Mouse (Mus musculus): Measurements from ENCODE around the gene Kdm5a. TPM values are rescaled to one million over a fixed set of nuclear protein-coding genes. Genes with fewer than 3 reads are reported as not detected.
A peak's percentile ranks its signal among the peaks of the same experiment; 100 is the strongest.

Gene Kdm5a
- 27.2 and 27.6 TPM in 2 replicates for polyA plus RNA-seq (2015; fragmentation: Nextera tagmentation; extraction: Ambion mirVana)

GRCm38 (mm10) chr6:120363688-120364522 is at the start of gene Kdm5a, which contains the start of gene Ccdc77:
TSS of gene Kdm5a (plus strand) at chr6:120364124.
TSS of gene Ccdc77 (minus strand) at chr6:120364374.
- Histone ChIP-seq H3K27me3 (ENCODE audit: control insufficient read depth, insufficient read depth, low read length) (no peaks in the 10 kb centered on the region), H3K27ac (ENCODE audit: low read length) (peak within 1 kb of the TSS; percentile 99), H3K9me3 (replicated peaks; ENCODE audit: control insufficient read depth, low read length) (no peaks in the 10 kb centered on the region), H3K36me3 (ENCODE audit: control insufficient read depth, insufficient read depth) (peaks cover 14% of the 10 kb centered on the region), H3K4me3 (ENCODE audit: low read length) (peak within 1 kb of the TSS; percentile 69), H3K9ac (ENCODE audit: low read length) (peak within 1 kb of the TSS; percentile 85), H3K4me2 (ENCODE audit: low read depth, low read length) (peak within 1 kb of the TSS; percentile 93), H3K4me1 (ENCODE audit: control insufficient read depth, insufficient read depth, low read length) (peaks cover 13% of the 10 kb centered on the region)
- WGBS = under 1% methylated on average over 71 of the region's 71 CpGs
- peak; percentile 95 for ATAC-seq (replicated peaks; ENCODE audit: extremely low read depth, insufficient read depth, low FRiP score)

- Histone ChIP-seq H3K4me1 (ENCODE audit: control insufficient read depth, insufficient read depth, low read length) (no peaks in the 10 kb centered on the region), H3K27me3 (ENCODE audit: control insufficient read depth, insufficient read depth, low read length) (no peaks in the 10 kb centered on the region), H3K9me3 (replicated peaks; ENCODE audit: control insufficient read depth, low read length) (no peaks in the 10 kb centered on the region), H3K4me2 (ENCODE audit: low read depth, low read length) (no peak overlapping the region), H3K27ac (ENCODE audit: low read length) (no peak overlapping the region), H3K4me3 (ENCODE audit: low read length) (no peak overlapping the region), H3K36me3 (ENCODE audit: control insufficient read depth, insufficient read depth) (no peaks in the 10 kb centered on the region), H3K9ac (ENCODE audit: low read length) (no peak overlapping the region)
- no peak for ATAC-seq (replicated peaks; ENCODE audit: extremely low read depth, insufficient read depth, low FRiP score)
- 79% methylated on average over 11 of the region's 11 CpGs for WGBS
Measured at GRCm38 (mm10) chr6:120318303-120318940, 45.5 kb upstream of the Kdm5a start.

- WGBS = 76% methylated on average over 9 of the region's 9 CpGs
- Histone ChIP-seq H3K27ac (ENCODE audit: low read length) (no peak overlapping the region), H3K36me3 (ENCODE audit: control insufficient read depth, insufficient read depth) (no peaks in the 10 kb centered on the region), H3K27me3 (ENCODE audit: control insufficient read depth, insufficient read depth, low read length) (no peaks in the 10 kb centered on the region), H3K9me3 (replicated peaks; ENCODE audit: control insufficient read depth, low read length) (no peaks in the 10 kb centered on the region), H3K4me2 (ENCODE audit: low read depth, low read length) (no peak overlapping the region), H3K9ac (ENCODE audit: low read length) (no peak overlapping the region), H3K4me1 (ENCODE audit: control insufficient read depth, insufficient read depth, low read length) (no peaks in the 10 kb centered on the region), H3K4me3 (ENCODE audit: low read length) (no peak overlapping the region)
- no peak for ATAC-seq (replicated peaks; ENCODE audit: extremely low read depth, insufficient read depth, low FRiP score)
Measured at GRCm38 (mm10) chr6:120319129-120319528, 44.8 kb upstream of the Kdm5a start.

- no peak overlapping the region for H3K9ac ChIP-seq (ENCODE audit: low read length)
- no peaks in the 10 kb centered on the region for H3K9me3 ChIP-seq (replicated peaks; ENCODE audit: control insufficient read depth, low read length)
- H3K4me3 ChIP-seq (ENCODE audit: low read length) = no peak overlapping the region
- H3K27ac ChIP-seq (ENCODE audit: low read length) = no peak overlapping the region
- H3K4me2 ChIP-seq (ENCODE audit: low read depth, low read length) = no peak overlapping the region
- no peaks in the 10 kb centered on the region for H3K4me1 ChIP-seq (ENCODE audit: control insufficient read depth, insufficient read depth, low read length)
- H3K36me3 ChIP-seq (ENCODE audit: control insufficient read depth, insufficient read depth) = peaks cover 8% of the 10 kb centered on the region
- WGBS = 59% methylated on average over 2 of the region's 2 CpGs
- no peak for ATAC-seq (replicated peaks; ENCODE audit: extremely low read depth, insufficient read depth, low FRiP score)
- H3K27me3 ChIP-seq (ENCODE audit: control insufficient read depth, insufficient read depth, low read length) = no peaks in the 10 kb centered on the region
Measured at GRCm38 (mm10) chr6:120320369-120320768, 43.6 kb upstream of the Kdm5a start.

- Histone ChIP-seq H3K9ac (ENCODE audit: low read length) (no peak overlapping the region), H3K4me3 (ENCODE audit: low read length) (no peak overlapping the region), H3K36me3 (ENCODE audit: control insufficient read depth, insufficient read depth) (peaks cover 18% of the 10 kb centered on the region), H3K4me2 (ENCODE audit: low read depth, low read length) (no peak overlapping the region), H3K4me1 (ENCODE audit: control insufficient read depth, insufficient read depth, low read length) (no peaks in the 10 kb centered on the region), H3K27me3 (ENCODE audit: control insufficient read depth, insufficient read depth, low read length) (no peaks in the 10 kb centered on the region), H3K27ac (ENCODE audit: low read length) (no peak overlapping the region), H3K9me3 (replicated peaks; ENCODE audit: control insufficient read depth, low read length) (no peaks in the 10 kb centered on the region)
- no peak for ATAC-seq (replicated peaks; ENCODE audit: extremely low read depth, insufficient read depth, low FRiP score)
- 28% methylated on average over 6 of the region's 6 CpGs for WGBS
Measured at GRCm38 (mm10) chr6:120324295-120324927, 39.5 kb upstream of the Kdm5a start.

- Histone ChIP-seq H3K9me3 (replicated peaks; ENCODE audit: control insufficient read depth, low read length) (no peaks in the 10 kb centered on the region), H3K4me1 (ENCODE audit: control insufficient read depth, insufficient read depth, low read length) (no peaks in the 10 kb centered on the region), H3K36me3 (ENCODE audit: control insufficient read depth, insufficient read depth) (peaks cover 49% of the 10 kb centered on the region), H3K4me2 (ENCODE audit: low read depth, low read length) (no peak overlapping the region), H3K27ac (ENCODE audit: low read length) (no peak overlapping the region), H3K9ac (ENCODE audit: low read length) (no peak overlapping the region), H3K4me3 (ENCODE audit: low read length) (no peak overlapping the region), H3K27me3 (ENCODE audit: control insufficient read depth, insufficient read depth, low read length) (no peaks in the 10 kb centered on the region)
- ATAC-seq (replicated peaks; ENCODE audit: extremely low read depth, insufficient read depth, low FRiP score) = no peak
- 75% methylated on average over 2 of the region's 2 CpGs for WGBS
Measured at GRCm38 (mm10) chr6:120332351-120332750, 31.6 kb upstream of the Kdm5a start.

- Histone ChIP-seq H3K4me1 (ENCODE audit: control insufficient read depth, insufficient read depth, low read length) (no peaks in the 10 kb centered on the region), H3K27me3 (ENCODE audit: control insufficient read depth, insufficient read depth, low read length) (no peaks in the 10 kb centered on the region), H3K9me3 (replicated peaks; ENCODE audit: control insufficient read depth, low read length) (no peaks in the 10 kb centered on the region), H3K27ac (ENCODE audit: low read length) (no peak overlapping the region), H3K4me3 (ENCODE audit: low read length) (no peak overlapping the region), H3K4me2 (ENCODE audit: low read depth, low read length) (no peak overlapping the region), H3K36me3 (ENCODE audit: control insufficient read depth, insufficient read depth) (peaks cover 30% of the 10 kb centered on the region), H3K9ac (ENCODE audit: low read length) (no peak overlapping the region)
- ATAC-seq (replicated peaks; ENCODE audit: extremely low read depth, insufficient read depth, low FRiP score) = no peak
- WGBS = 42% methylated on average over 1 of the region's 1 CpGs
Measured at GRCm38 (mm10) chr6:120343992-120344391, 19.9 kb upstream of the Kdm5a start.

- Histone ChIP-seq H3K4me3 (ENCODE audit: low read length) (no peak overlapping the region), H3K9ac (ENCODE audit: low read length) (no peak overlapping the region), H3K27ac (ENCODE audit: low read length) (no peak overlapping the region), H3K27me3 (ENCODE audit: control insufficient read depth, insufficient read depth, low read length) (no peaks in the 10 kb centered on the region), H3K36me3 (ENCODE audit: control insufficient read depth, insufficient read depth) (peaks cover 27% of the 10 kb centered on the region), H3K4me2 (ENCODE audit: low read depth, low read length) (no peak overlapping the region), H3K9me3 (replicated peaks; ENCODE audit: control insufficient read depth, low read length) (no peaks in the 10 kb centered on the region), H3K4me1 (ENCODE audit: control insufficient read depth, insufficient read depth, low read length) (no peaks in the 10 kb centered on the region)
- WGBS = 88% methylated on average over 3 of the region's 3 CpGs
- ATAC-seq (replicated peaks; ENCODE audit: extremely low read depth, insufficient read depth, low FRiP score) = no peak
Measured at GRCm38 (mm10) chr6:120349018-120349417, 14.9 kb upstream of the Kdm5a start.

GRCm38 (mm10) chr6:120356478-120356877 is 7.4 kb upstream of the Kdm5a start:
- no peak for ATAC-seq (replicated peaks; ENCODE audit: extremely low read depth, insufficient read depth, low FRiP score)
- 25% methylated on average over 5 of the region's 5 CpGs for WGBS

More at GRCm38 (mm10) chr6:120356478-120356877, 7.4 kb upstream of the Kdm5a start:
- peak overlapping the region; percentile 82 for H3K9ac ChIP-seq (ENCODE audit: low read length)
- H3K4me1 ChIP-seq (ENCODE audit: control insufficient read depth, insufficient read depth, low read length) = peaks cover 7% of the 10 kb centered on the region
- peaks cover 4% of the 10 kb centered on the region for H3K36me3 ChIP-seq (ENCODE audit: control insufficient read depth, insufficient read depth)
- peak overlapping the region; percentile 79 for H3K4me3 ChIP-seq (ENCODE audit: low read length)
- peak overlapping the region; percentile 89 for H3K4me2 ChIP-seq (ENCODE audit: low read depth, low read length)
- peak overlapping the region; percentile 88 for H3K27ac ChIP-seq (ENCODE audit: low read length)
- H3K9me3 ChIP-seq (replicated peaks; ENCODE audit: control insufficient read depth, low read length) = no peaks in the 10 kb centered on the region
- H3K27me3 ChIP-seq (ENCODE audit: control insufficient read depth, insufficient read depth, low read length) = no peaks in the 10 kb centered on the region

Data from heart, embryonic 16.5 days (tissue).